Mouse (Mus musculus) stomach, postnatal 0 days (tissue): ENCODE data around the gene Prss42. TPM values are rescaled to one million over a fixed set of nuclear protein-coding genes. Genes with fewer than 3 reads are reported as not detected.

Experiments
- ATAC-seq: fragments of 200-750 bp; cut with Nextera tagmentation; 2 replicates; pipeline ENCODE4 v1.8.0; 2017; ENCODE audit not compliant: low FRiP score, low TSS enrichment
- DNase-seq: peaks from one replicate; pipeline ENCODE4 v3.0.0-alpha.2; 2016; ENCODE audit warnings: low spot score
- H3K27ac ChIP-seq: fragments of 300-500 bp; sonication (generic); replicated peaks from 2 replicates; pipeline ENCODE4 v1.5.1; 2014; ENCODE audit warnings: mild to moderate bottlenecking, control low read depth
- H3K27me3 ChIP-seq: fragments of 300-500 bp; sonication (generic); 2 replicates; pipeline ENCODE4 v1.6.1; 2014; ENCODE audit warnings: low read length; ENCODE audit not compliant: control insufficient read depth, insufficient read depth
- H3K36me3 ChIP-seq: fragments of 300-500 bp; sonication (generic); 2 replicates; pipeline ENCODE4 v1.6.1; 2014; ENCODE audit warnings: low read length, mixed read lengths; ENCODE audit not compliant: control insufficient read depth, insufficient read depth
- H3K4me1 ChIP-seq: fragments of 300-500 bp; sonication (generic); replicated peaks from 2 replicates; pipeline ENCODE4 v1.6.1; 2014; ENCODE audit warnings: antibody characterized with exemption; ENCODE audit not compliant: control insufficient read depth, insufficient read depth
- H3K4me2 ChIP-seq: fragments of 300-500 bp; sonication (generic); replicated peaks from 2 replicates; pipeline ENCODE4 v1.6.1; 2014; ENCODE audit warnings: low read depth, mild to moderate bottlenecking, control low read depth, moderate library complexity
- H3K4me3 ChIP-seq: fragments of 300-500 bp; sonication (generic); 2 replicates; pipeline ENCODE4 v1.5.1; 2014; ENCODE audit warnings: low read depth, low read length, control low read depth
- H3K9ac ChIP-seq: fragments of 300-500 bp; sonication (generic); 2 replicates; pipeline ENCODE4 v1.6.1; 2014; ENCODE audit warnings: mild to moderate bottlenecking, low read length, control low read depth, mixed read lengths
- H3K9me3 ChIP-seq: fragments of 300-500 bp; sonication (generic); 2 replicates; pipeline ENCODE4 v1.6.1; 2016; ENCODE audit warnings: low read length; ENCODE audit not compliant: control insufficient read depth
- CTCF ChIP-seq: IDR thresholded peaks from 2 replicates; pipeline ENCODE4 v1.5.1; 2016; ENCODE audit warnings: antibody characterized with exemption, low read depth, mild to moderate bottlenecking, moderate library complexity
- EP300 ChIP-seq: optimal IDR thresholded peaks from 2 replicates; pipeline ENCODE3; 2016; ENCODE audit warnings: antibody characterized with exemption
- WGBS: fragments of 180-500 bp; shearing (Covaris S2); extraction: QIAGEN DNeasy Blood & Tissue Kit; methylation state at CpG from one replicate; pipeline ENCODE4 v1.1.7; 2014; 5-methylcytosine and 5-hydroxymethylcytosine counted together
- polyA plus RNA-seq: library from polyadenylated mRNA; unstranded; fragments of >200 nt; fragmentation: Nextera tagmentation; extraction: Ambion mirVana; gene quantifications from 2 replicates; pipeline ENCODE4 v1.2.1, GENCODE M21; 2015

Gene Prss42
- polyA plus RNA-seq, 1 experiment from 2014 or later = not detected

GRCm38 (mm10) chr9:110834961-110835360, 37.0 kb downstream of the Prss42 start:
- no peak overlapping the region for H3K4me3 ChIP-seq
- no peaks in the 10 kb centered on the region for H3K27me3 ChIP-seq
- WGBS = 41% methylated on average over 10 of the region's 10 CpGs
- no peaks in the 10 kb centered on the region for H3K4me1 ChIP-seq
- ATAC-seq = no peak
- no peak overlapping the region for H3K27ac ChIP-seq
- no peak for TF ChIP-seq EP300
- TF ChIP-seq CTCF = no peak
- DNase-seq = no peak
- no peak overlapping the region for H3K9ac ChIP-seq
- H3K4me2 ChIP-seq = no peak overlapping the region
- H3K36me3 ChIP-seq = no peaks in the 10 kb centered on the region
- H3K9me3 ChIP-seq = no peaks in the 10 kb centered on the region

GRCm38 (mm10) chr9:110836112-110836511, 38.1 kb downstream of the Prss42 start:
- DNase-seq (no peak), ATAC-seq (no peak)
- WGBS = 62% methylated on average over 2 of the region's 2 CpGs
- Histone ChIP-seq H3K9ac (no peak overlapping the region), H3K4me3 (no peak overlapping the region), H3K4me2 (no peak overlapping the region), H3K27ac (no peak overlapping the region), H3K9me3 (no peaks in the 10 kb centered on the region), H3K36me3 (no peaks in the 10 kb centered on the region), H3K4me1 (no peaks in the 10 kb centered on the region), H3K27me3 (no peaks in the 10 kb centered on the region)
- TF ChIP-seq CTCF (no peak), EP300 (no peak)

- no peaks in the 10 kb centered on the region for H3K36me3 ChIP-seq
- H3K4me1 ChIP-seq = no peaks in the 10 kb centered on the region
- no peak overlapping the region for H3K9ac ChIP-seq
- H3K27me3 ChIP-seq = no peaks in the 10 kb centered on the region
- no peak overlapping the region for H3K4me2 ChIP-seq
- TF ChIP-seq EP300 (no peak), CTCF (no peak)
- ATAC-seq (no peak), DNase-seq (no peak)
- 79% methylated on average over 6 of the region's 6 CpGs for WGBS
- H3K27ac ChIP-seq = no peak overlapping the region
- H3K9me3 ChIP-seq = no peaks in the 10 kb centered on the region
- H3K4me3 ChIP-seq = no peak overlapping the region
Measured at GRCm38 (mm10) chr9:110840905-110841304, 42.9 kb downstream of the Prss42 start.

DNA sequence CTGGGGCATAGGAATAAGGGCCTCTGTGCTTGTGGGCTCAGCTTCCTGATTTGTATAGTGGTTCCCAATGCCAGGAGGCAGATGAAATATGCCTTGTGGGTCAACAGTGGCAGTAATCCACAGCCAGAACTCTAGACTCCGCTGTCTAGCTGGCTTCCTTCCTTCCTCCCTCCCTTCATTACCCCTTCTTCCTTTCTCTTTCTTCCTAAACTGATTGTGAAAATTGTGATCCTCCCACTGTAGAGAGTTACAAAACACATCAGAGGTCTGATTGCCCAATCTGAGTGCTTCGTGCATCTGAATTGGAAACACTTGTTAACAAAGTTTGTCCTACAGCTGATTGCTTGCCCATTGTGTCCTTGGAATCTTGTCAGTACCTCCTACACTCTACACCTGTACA, 43.5 kb downstream of the Prss42 start:
- WGBS = 29% methylated on average over 2 of the region's 2 CpGs

GRCm38 (mm10) chr9:110844206-110844605, 46.2 kb downstream of the Prss42 start, which contains the start of gene Prss46:
Gene Prss46 (plus strand): TSS chr9:110844506.
- TF ChIP-seq CTCF = no peak

More for the DNA sequence above, 43.5 kb downstream of the Prss42 start:
- DNase-seq = no peak
- no peak for ATAC-seq
- no peak overlapping the region for H3K27ac ChIP-seq
- no peak overlapping the region for H3K4me2 ChIP-seq
- no peaks in the 10 kb centered on the region for H3K9me3 ChIP-seq
- no peak overlapping the region for H3K9ac ChIP-seq
- H3K4me3 ChIP-seq = no peak overlapping the region
- H3K36me3 ChIP-seq = no peaks in the 10 kb centered on the region
- H3K4me1 ChIP-seq = no peaks in the 10 kb centered on the region
- no peaks in the 10 kb centered on the region for H3K27me3 ChIP-seq
- no peak for TF ChIP-seq CTCF
- TF ChIP-seq EP300 = no peak

GRCm38 (mm10) chr9:110849162-110849561, 51.2 kb downstream of the Prss42 start:
- ATAC-seq (no peak), DNase-seq (no peak)
- Histone ChIP-seq H3K27me3 (no peaks in the 10 kb centered on the region), H3K4me3 (no peak overlapping the region), H3K9me3 (no peaks in the 10 kb centered on the region), H3K4me1 (no peaks in the 10 kb centered on the region), H3K36me3 (no peaks in the 10 kb centered on the region), H3K9ac (no peak overlapping the region), H3K27ac (no peak overlapping the region), H3K4me2 (no peak overlapping the region)
- WGBS = 71% methylated on average over 7 of the region's 7 CpGs
- TF ChIP-seq CTCF (no peak), EP300 (no peak)

More at GRCm38 (mm10) chr9:110844206-110844605, 46.2 kb downstream of the Prss42 start, which contains the start of gene Prss46:
- Histone ChIP-seq H3K27me3 (no peaks in the 10 kb centered on the region), H3K9ac (no peak within 1 kb of the TSS), H3K36me3 (no peaks in the 10 kb centered on the region), H3K27ac (no peak within 1 kb of the TSS), H3K4me2 (no peak within 1 kb of the TSS), H3K4me1 (no peaks in the 10 kb centered on the region), H3K4me3 (no peak within 1 kb of the TSS), H3K9me3 (no peaks in the 10 kb centered on the region)
- DNase-seq (no peak), ATAC-seq (no peak)
- WGBS = 80% methylated on average over 10 of the region's 10 CpGs

Other genes with a start within 250 kb of the Prss42 start
- gene Nradd, start 173.7 kb upstream of the Prss42 start, polyA plus RNA-seq = 14.5 and 15.9 TPM in 2 replicates
- gene Nbeal2, start 144.0 kb upstream of the Prss42 start, polyA plus RNA-seq = 5.7 and 6.2 TPM in 2 replicates
- 139 and 144 TPM in 2 replicates for gene Ccdc12, start 141.7 kb upstream of the Prss42 start, polyA plus RNA-seq
- gene Myl3, start 56.3 kb upstream of the Prss42 start, polyA plus RNA-seq = 0.11 and 0.27 TPM in 2 replicates
- gene Pth1r, start 51.0 kb upstream of the Prss42 start, polyA plus RNA-seq = 10.5 and 10.6 TPM in 2 replicates
- gene Prss44, start 15.8 kb downstream of the Prss42 start, polyA plus RNA-seq = not detected in 2 replicates
- 0.04 TPM in 1 of 2 replicates, not detected in the other for gene Prss43, start 28.5 kb downstream of the Prss42 start, polyA plus RNA-seq
- not detected in 2 replicates for gene Prss45, start 36.4 kb downstream of the Prss42 start, polyA plus RNA-seq
- not detected in 2 replicates for gene Prss46, start 46.3 kb downstream of the Prss42 start, polyA plus RNA-seq
- gene Prss50, start 59.8 kb downstream of the Prss42 start, polyA plus RNA-seq = 0.10 and 0.18 TPM in 2 replicates
- gene Als2cl, start 81.7 kb downstream of the Prss42 start, polyA plus RNA-seq = 5.5 and 6.1 TPM in 2 replicates
- gene Tmie, start 81.9 kb downstream of the Prss42 start, polyA plus RNA-seq = 1.5 and 1.6 TPM in 2 replicates
- not detected in 2 replicates for gene Fam240a, start 118.7 kb downstream of the Prss42 start, polyA plus RNA-seq
- 0.07 TPM in 1 of 2 replicates, not detected in the other for gene Tdgf1, start 148.0 kb downstream of the Prss42 start, polyA plus RNA-seq
- 0.07 and 0.08 TPM in 2 replicates for gene Lrrc2, start 153.4 kb downstream of the Prss42 start, polyA plus RNA-seq
- gene Rtp3, start 192.4 kb downstream of the Prss42 start, polyA plus RNA-seq = 0.11 TPM in 1 of 2 replicates, not detected in the other
- 76.3 and 95.6 TPM in 2 replicates for gene Ltf, start 221.1 kb downstream of the Prss42 start, polyA plus RNA-seq